Mouse (Mus musculus) 3134 (cell line): Measurements from ENCODE around the gene Foxa1.

Experiments
- DNase-seq: peaks from one replicate; pipeline ENCODE4 v3.0.0-alpha.2; 2011; ENCODE audit warnings: low spot score; ENCODE audit not compliant: insufficient read length; ENCODE audit errors: extremely low read depth

Gene Foxa1

GRCm38 (mm10) chr12:57500246-57500645 lies 46.5 kb downstream of the Foxa1 start:
- DNase-seq, result no peak

GRCm38 (mm10) chr12:57496347-57497119 lies 50.2 kb downstream of the Foxa1 start:
- DNase-seq, result no peak
